Mouse (Mus musculus): ENCODE measurements around the gene Gmcl1.

The Gmcl1 gene

DNA sequence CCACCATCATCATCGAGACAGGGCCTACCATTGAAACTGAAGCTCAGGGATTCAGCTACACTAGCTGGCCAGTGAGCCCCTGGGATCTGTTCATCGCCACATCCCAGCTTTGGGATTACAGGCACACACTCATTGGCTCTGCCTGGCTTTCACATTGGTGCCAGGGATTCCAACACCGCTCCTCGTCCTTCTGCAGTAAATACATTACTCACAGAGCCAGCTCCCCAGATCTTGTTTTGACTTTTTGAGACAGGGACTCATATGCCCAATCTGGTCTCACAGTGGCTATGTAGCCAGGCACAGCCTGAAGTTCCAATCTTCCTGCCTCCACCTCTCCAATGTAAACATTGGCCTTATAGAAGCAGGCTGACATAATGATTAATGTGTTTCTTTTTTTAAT is 3.1 kb upstream of the Gmcl1 start:
- ATAC-seq (ENCODE audit: low TSS enrichment), result no peak

DNA sequence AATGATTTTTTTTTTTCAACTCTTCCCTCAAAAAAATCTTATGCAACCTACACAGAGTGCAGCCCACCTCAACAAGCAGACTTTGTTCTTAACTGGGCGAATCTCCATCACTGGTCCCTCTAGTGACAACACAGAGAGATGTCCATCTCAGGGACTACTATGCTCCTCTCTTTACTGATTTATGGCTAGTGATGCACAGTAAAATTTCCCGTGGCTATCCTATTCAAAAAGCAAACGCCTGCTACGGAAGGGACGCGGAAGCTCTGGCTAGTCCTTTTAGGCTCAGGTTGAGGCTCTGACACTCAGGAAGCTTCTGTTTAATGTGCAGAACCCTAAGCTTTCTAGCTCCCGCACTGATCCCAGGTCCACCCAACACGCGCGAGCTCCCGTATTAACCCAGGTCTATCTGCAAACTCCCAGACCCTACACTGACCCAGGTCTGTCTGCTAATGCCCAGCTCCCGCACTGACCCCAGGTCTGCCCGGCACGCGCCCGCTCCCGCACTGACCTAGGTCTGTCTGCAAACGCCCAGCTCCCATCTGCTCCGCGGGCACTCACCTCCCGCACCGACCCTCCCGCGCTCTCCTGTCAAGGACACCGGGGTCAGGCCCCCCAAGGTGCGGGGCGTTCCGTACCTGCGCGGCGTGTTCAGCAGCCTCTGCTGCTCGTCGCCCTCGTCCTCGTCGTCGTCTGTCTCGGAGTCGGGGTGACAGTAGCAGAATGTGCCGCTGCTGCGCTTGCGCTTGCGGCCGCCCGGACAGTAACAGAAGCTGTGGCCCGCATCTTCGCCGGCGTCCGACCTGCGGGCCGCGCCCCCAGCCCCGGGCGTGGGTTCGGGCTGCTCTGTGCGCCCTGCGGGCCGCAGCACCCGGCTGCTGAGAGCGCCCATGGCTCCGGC is 658 bp downstream of the Gmcl1 start:
- peak; percentile 59 for ATAC-seq (ENCODE audit: low TSS enrichment)

DNA sequence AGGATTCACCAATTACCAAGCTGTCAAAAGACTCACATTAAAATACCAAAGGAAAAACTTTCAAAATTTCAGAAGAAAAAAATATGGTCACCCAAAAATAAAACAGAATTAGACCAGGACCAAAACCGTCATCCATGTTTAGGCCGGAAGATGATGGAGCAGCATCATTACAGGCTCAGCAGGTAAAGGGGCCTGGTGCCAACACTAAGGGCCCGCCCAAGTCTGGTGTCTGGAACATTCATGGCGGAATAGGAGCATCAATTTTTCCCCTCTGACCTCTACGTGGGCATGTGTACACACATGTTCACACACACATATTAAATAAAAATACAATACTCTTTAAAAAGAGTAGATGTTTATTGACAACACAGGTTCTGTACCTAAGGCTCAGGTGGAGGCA is 4.5 kb downstream of the Gmcl1 start:
- ATAC-seq (ENCODE audit: low TSS enrichment), result no peak

DNA sequence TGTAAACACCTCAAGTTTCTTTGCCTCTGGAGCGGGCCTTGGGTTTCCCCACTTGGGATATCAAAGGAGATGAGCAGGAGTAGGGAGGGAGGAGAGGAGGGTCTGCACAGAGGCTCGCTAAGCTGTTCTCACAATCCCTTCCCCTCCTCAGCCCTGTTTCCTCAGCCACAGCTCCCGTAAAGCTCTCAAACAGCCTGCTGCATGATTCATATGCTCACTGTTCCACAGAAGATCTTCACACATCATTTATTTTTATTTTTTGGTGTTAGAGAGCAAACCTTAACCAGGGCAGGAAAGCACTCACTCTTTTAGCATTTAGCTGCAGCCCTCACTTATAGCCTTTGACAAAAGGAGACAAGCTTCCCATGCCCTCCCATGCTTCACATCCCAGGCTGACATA is 11.2 kb downstream of the Gmcl1 start:
- peak; percentile 70; the same call in 1 of the 2 replicates for ATAC-seq (ENCODE audit: low TSS enrichment)

DNA sequence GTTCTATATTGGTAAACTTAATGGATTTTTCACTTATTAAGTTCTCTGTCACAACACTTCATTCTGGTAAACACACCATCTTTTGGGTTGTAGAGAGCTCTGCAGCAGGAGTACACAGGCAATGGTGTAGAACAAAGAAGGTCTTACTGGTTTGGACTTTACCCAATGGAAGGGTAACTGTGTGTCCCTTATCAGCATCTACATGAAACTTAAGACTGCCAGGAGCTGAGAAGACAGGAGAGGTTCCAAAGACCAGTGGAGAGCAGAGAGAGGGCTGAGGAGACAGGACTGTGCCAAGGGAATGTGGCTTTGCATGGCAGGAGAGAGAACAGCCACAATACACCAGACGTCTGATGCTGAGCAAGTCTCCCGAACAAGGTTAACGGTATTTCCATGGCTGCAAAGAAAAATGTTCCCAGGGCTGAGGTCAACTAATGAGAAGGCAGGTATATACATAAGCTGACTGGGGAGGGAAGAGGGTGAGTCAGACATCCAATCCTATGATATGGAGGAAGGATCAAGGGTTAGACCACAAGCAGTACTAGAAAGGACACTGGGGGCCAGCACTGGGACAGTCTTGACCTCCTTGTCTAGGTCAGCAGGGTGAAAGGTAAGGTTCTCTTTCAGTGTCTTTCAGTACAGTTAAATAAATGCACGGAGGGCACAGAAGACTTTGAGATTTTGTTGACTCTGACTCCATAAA is 25.0 kb downstream of the Gmcl1 start:
- ATAC-seq (ENCODE audit: low TSS enrichment), result no peak

DNA sequence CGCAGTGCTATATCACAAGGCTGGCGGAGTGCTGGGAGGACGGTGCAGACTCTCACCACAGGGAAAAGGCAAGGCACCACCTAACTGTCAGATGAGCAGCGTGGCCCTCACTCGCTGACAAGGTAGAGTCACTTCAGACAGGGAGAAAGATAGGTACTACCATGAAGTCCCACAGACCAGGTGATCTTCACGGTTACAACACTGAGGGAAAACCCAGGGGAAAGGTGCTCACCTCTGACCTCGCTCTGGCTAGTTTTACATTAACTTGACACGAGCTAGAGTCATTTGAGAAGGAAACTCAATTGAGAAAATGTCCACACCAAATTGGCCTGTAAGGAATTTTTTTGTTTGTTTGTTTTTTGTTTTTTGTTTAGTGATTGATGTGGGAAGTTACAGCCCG is 30.6 kb downstream of the Gmcl1 start:
- ATAC-seq (ENCODE audit: low TSS enrichment), result no peak

DNA sequence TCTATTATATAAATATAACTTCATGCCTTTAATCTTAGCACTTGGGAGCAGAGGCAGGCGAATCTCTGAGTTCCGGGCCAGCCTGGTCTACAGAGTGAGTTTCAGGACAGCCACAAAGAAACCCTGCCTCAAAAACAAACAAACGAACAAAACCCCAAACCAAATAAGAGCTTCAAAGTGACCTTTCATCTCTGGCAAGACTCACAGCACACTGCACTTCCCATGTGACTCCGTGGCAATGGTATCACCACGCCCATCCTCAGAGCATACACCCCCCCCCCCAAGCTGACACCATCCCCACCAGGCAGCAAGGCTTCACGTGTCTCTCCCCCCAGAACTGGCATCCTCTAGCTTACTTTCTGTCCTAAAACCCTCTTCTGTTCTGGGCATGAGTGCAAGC is 35.3 kb downstream of the Gmcl1 start:
- no peak for ATAC-seq (ENCODE audit: low TSS enrichment)

DNA sequence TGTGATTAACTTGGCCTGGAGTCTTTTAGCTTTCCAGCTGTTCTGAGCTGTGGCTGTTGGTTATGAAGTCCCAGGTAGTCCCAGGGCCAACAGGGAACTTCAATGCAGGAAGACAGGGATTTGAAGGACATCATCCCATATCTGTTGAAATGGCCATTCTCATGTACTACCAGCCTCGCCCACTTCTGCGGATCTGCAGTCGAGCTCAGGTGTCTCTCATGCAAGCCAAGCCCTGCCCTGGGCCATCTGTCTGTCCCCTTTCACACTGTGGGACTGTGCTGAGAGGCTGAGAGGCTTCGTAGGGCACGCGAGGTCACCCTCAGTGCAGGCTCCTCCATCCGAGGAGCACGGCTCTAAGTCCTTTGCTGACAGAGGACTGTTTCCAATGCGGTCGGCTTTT is 37.0 kb downstream of the Gmcl1 start:
- no peak for ATAC-seq (ENCODE audit: low TSS enrichment)

DNA sequence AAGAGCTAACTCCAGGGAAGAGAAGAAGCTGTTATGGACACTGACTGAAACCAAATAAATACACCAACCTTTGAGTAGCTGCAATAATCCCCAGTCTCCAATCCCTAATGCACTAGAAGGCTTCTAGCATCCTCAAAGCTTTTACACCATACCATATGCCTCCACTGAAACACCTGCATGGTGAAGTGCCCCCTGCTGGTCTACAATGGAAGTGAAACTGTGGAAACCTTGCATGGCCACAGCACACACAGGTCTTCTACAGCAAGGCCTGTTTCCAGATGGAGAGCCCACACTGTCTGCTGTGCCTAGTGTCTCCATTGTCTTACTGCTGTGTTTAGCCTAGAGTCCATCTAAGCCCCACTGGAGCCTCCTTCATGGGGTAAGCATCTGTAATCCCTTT is 38.7 kb downstream of the Gmcl1 start:
- ATAC-seq (ENCODE audit: low TSS enrichment), result peak; percentile 81

DNA sequence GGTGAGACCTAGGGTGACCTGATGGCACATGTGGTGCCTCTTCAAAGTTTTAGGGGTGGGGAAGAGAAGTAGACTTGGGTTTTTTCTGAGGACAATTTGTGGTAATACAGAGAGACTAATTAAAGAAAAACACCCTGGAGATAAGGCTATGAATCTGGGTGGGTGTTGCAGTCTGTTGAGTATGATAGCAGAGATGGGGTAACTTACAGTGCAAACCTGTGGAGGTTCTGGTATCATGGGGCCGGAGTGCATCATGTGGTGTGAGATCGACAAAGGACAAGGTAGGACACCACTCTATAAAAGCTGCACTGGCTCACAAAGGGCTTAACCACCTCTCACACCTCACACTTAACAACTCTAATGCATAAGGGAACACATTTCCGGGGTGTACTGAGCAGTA is 43.5 kb downstream of the Gmcl1 start:
- no peak for ATAC-seq (ENCODE audit: low TSS enrichment)

DNA sequence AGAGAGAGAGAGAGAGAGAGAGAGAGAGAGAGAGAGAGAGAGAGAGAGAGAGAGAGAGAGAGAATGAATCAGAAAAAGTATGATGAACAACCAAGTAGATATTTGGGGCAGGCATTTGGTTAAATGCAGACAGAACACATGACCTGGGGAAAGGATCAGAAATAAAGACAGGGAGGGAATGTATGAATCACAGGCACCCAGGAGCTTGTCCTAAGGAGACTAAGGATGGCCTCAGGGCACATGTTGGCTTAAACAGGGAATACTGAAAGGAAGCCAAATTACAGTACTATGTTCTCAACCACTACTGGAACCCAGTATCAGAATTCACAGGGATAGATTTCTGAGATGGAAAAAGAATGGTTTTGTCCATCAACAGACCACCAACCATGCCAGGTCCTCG is 46.2 kb downstream of the Gmcl1 start:
- no peak for ATAC-seq (ENCODE audit: low TSS enrichment)

DNA sequence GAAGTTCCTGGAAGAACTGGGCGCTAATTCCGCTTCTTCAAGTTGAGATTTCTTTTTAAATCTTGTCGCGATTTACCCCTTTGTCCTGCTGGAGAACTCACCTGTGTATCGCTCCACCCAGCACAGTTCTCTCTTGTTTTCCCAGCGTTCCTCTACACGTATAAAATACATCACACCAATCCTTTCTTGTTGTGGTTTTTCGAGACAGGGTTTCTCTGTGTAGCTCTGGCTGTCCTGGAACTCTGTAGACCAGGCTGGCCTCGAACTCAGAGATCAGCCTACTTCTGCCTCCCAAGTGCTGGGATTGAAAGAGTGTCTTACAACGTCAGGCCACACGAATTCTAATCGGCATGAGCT is 48.5 kb downstream of the Gmcl1 start:
- no peak for ATAC-seq (ENCODE audit: low TSS enrichment)

DNA sequence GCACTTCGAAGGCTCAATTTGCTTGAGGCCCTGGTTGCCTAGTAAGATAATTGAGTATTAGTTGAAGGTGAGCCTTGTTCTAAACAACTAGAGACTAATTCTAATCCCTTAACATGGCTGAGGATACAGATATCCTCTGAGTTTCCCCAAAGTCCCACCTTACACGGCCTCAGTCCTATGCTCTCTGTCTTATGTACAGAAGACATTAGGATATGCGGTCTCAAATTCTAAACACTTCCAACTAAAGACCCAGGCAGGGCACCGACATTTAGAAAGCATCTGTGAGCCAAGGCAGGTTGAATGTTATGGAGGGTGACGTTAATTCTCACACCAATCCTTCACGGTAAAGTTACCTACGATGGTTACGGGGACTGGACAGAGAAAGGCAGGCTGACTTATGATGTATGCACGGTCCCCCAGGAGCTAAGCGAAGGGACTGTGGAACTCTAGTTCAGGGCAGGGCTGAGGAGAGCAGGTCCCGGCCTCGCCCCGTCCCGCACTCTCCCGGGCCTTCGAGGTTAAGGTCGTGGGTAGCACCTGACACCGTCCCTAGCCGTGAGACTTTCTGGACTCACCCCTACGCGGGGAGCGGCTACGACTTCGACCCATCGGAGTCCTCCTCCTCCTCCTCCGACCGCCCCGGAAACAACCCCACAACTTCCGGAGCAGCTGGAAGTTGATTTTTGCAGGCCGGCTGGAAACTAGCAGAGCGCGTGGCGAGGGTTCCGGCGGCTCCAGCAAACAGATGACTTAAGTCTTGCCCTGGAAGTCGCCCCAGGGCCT is 49.1 kb downstream of the Gmcl1 start, which contains the start of gene Snrnp27:
Gene Snrnp27 (minus strand): TSS at position 651 of the 783 bp plus-strand sequence.
- peak; percentile 89 for ATAC-seq (ENCODE audit: low TSS enrichment)

DNA sequence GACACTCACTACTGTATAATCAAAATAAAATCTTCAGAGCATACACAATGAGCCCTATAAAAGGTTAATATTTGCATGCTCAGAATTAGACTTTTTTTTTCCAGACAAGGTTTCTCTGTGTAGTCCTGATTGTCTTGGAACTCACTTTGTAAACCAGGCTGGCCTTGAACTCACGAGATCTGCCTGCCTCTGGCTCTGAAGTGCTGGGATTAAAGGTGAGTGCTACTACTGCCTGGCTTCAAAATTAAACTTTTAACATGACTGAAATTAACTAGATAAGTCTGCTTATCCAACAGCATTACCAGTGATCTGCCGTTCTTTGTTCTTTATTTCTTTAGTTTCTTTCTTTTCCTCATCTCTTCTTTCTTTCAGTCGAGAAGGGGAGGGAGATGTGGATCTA is 51.9 kb downstream of the Gmcl1 start:
- ATAC-seq (ENCODE audit: low TSS enrichment), result no peak

DNA sequence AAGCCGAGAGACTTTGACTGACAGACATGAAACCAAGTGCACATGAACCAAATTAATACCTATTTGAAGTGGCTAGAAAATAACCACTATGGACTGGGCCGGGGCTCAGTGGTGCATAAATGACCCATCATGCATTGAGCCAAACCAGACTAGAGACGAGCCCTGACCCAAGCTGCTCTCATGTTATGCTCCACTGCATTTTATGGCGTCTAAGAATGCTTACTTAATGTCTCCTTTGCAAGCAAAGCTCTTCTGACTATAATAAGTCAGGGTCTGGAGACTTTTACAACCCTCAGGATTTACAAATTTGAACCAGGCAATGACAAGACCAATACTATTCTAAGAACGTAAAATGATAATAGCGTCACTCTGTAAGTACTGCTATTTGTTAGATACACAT is 54.8 kb downstream of the Gmcl1 start:
- ATAC-seq (ENCODE audit: low TSS enrichment), result no peak

DNA sequence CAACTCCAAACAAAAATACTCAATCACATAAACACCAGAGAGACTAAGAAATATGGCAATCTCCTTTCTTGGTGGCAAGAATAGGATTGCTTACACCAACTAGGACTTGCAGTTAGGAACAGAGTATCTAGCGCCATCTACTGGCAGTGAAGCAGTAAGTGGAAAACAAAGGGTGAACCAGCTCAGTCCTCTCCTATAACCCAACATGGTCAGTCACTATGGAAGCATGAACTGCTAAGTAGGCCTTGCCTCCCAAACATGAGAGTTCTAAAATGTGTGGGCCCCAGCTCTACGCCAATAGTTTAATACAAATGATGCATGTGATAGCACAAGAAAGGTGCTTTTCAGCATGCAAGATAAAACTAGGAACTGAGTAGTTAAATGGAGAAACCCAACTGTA is 62.3 kb downstream of the Gmcl1 start:
- peak; percentile 33; the same call in 1 of the 2 replicates for ATAC-seq (ENCODE audit: low TSS enrichment)

DNA sequence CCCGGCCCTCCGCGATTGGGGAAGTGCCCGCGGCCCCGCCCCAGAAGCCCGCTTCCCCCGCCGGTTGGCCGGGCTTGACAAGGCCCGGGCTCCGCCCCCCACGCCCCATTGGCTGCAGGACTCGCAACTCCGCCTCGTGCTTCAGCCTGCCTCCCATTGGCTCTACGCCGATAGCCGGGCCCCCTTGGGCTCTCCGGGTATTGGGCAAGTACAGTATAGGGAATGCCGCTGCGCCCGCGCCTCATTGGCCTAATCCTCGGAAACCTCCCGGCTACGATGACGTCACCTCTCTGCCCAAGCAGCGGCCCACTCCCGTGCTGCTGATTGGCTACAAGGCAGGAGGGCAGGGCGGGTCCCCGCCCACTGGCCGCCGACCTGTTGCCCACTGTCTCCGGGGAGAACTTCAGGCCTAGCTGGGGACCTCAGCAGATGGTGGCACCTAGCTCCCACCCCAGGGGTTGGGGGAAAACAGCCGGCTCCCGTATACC is 63.9 kb downstream of the Gmcl1 start:
- ATAC-seq (ENCODE audit: low TSS enrichment), result peak; percentile 94

DNA sequence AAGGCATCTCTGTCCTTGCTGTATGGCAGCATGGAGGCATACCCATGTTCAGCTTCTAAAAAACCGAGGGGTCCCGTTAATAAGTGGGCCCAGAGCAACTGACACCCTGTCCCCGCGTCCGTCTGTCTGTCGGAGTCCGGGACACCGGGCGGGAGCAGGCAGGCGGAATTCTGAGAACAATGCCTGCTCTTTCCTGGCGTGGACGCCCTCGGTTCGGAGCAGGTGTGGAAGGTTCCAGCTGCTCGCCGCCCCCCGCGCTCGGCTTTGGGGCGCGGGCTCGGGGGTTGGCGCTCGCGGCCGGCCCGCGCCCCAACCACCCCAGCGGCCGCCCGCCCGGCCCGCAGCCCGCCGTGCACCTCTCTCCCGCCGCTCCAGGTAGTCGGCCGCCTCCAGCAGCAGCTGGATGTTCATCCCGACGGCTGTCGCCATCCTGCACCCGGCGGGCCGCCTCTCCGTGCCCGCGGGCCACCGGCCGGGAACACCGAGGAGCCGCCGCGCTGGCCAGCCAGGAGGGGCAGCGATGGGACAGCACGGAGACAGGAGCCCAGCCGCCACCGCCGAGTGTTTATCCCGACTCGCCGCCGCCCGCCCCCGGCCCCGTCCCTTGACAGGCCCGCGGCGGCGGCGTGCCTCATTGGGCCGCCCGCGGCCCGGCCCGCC is 64.5 kb downstream of the Gmcl1 start, which contains the start of gene Mxd1:
Gene Mxd1 (minus strand): TSS at position 582 of the 660 bp plus-strand sequence.
- no peak; the same call in 1 of the 2 replicates for ATAC-seq (ENCODE audit: low TSS enrichment)

DNA sequence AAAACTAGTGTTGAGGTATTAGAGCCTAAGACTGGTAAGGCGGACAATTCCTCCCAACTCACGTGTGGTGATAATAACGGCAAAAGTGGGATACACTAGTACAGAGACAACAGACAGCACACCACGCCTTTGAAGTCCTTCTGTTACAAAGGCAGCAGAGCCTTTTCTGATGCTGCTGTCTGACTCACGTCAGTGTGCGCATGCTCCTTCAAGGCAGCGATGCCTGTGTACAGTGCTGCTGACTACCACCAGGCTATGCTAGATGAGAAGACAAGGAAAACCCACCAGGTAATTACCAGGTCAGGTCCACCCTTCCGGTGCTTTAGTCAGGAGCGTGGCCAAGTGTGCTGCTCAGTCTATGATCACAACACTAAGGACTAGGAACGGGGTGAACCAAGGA is 66.1 kb downstream of the Gmcl1 start:
- ATAC-seq (ENCODE audit: low TSS enrichment), result no peak

DNA sequence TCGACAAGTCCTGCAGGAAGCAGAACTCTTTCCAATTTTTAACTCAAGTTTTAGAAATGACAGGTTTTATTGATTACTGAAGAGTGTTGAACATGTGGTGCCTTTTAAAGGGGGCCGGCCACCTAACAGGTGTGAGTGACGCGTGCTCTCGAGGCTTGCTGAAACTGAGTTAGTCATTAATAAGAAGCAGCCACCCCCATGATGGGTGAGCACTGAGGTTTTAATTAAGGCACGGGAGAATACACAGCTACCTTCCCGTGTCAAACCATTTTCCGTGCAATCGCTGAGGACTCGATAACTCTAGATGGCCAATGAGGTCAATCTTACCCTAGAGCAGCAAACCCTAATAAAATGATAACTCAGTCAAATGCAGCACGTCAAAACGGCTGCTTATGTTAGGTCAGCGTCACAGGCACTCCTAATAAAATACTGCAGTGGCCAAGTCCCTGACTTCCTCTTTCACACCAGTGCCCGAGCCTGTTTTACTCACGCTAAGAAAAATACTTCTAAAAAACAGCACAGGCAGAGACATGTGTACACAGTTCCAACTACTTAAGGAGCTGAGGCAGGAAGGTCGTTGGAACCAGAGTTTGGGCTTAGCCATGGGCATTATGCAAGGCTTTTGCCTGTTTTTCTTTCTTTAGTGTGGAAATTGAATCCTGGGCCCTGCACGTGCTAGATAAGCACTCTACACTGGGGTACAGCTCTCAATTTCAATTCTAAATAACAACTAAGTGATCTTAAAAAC is 67.4 kb downstream of the Gmcl1 start:
- ATAC-seq (ENCODE audit: low TSS enrichment), result no peak

DNA sequence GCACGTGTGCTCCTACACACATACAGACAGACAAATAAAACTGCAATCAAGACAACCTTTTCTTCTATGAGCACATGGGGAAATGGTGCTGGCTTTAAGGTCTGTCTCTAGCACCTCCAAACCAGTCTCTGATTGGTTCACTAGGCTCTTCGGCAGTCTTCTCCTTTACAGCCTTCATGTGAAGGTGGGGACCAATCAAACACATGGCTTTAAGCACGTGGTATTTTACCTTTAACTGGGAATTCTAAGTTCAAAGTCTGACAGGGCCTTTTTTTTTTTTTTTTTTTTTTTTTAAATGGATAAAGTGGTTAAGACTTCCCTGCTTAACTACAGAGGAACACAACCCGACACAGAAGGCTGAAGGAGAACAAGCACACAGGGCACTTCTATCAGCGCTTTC is 68.1 kb downstream of the Gmcl1 start:
- ATAC-seq (ENCODE audit: low TSS enrichment), result no peak

Measured in frontal cortex, adult (tissue).